Mouse (Mus musculus) urinary bladder, adult 2 months (tissue): ENCODE results near the gene Pnldc1. TPM values are rescaled to one million over a fixed set of nuclear protein-coding genes. Genes with fewer than 3 reads are reported as not detected.
"Not testable (repeated sequence)": the region's sequence is repeated elsewhere in the genome, so short reads cannot be mapped to it uniquely, and the experiment has no call there.

Source experiments
- DNase-seq: peaks from one replicate; pipeline ENCODE4 v3.0.0; 2022; ENCODE audit warnings: low spot score
- polyA plus RNA-seq: library from polyadenylated mRNA; depleted of rRNA; stranded (reverse); fragments of >200 nt; gene quantifications from 2 replicates; pipeline ENCODE4 v1.2.3, GENCODE M21; 2012; rRNA removed

Pnldc1 gene
- polyA plus RNA-seq = 0.60 and 1.3 TPM in 2 replicates

DNA sequence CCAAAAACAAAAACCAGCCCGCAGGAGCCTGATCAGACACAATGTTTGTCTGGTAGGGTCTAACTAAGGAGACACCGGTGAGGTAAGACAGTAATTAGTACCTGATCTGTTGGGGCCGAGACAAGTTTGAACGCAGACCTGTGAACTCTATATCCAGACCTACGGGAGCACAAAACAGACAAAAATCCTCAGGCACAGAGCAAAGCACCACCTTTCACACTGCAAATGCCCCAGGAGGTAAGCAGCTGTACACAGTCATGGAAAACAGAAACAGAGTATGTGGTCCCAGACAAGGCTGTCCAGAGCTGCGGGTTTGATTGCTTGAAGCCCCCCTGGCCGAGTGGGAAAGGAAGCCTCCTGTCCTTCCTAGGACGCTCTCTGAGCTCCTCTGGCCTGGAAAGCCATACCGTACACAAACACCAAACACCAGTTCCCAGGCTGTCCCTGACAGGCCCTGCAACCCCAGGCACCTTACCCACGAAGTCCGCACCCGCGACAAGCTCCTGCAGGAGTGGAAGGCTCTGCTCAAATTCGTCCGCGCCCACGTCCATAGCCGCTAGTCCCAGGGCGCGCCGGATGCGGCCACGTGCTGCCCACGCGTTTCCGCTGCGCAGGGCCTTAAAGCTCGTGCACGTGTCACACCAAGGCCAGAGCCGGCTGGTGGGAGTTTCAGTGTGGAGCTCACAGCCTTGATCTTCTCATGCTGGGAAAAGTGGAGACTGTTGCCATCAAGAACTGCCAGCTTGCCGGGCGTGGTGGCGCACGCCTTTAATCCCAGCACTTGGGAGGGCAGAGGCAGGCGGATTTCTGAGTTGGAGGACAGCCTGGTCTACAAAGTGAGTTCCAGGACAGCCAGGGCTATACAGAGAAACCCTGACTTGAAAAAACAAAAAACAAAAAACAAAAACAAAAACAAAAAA is at the start of gene Pnldc1:
Gene Pnldc1, minus strand, starts transcription at position 870 of the 920 bp plus-strand sequence.
- no peak for DNase-seq

DNA sequence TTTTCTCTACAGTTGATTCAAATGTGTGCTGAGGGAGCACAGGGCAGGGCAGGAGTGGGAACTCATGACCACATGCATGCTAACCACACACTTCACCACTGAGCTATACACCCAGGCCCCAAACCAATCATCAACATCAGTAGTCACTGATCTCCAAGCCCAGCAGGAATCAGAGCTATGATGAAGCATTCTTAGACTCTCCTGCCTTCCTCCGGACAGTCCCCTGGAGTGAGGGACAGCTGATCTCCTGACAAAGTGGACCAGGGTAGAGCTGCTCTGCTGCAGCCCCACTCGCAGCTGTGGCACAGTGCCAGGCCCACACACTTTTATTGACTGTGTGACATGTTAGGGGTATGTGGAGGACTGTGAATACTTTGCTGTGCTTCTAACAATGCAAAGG is 49.3 kb upstream of the Pnldc1 start:
- not testable (repeated sequence) for DNase-seq

DNA sequence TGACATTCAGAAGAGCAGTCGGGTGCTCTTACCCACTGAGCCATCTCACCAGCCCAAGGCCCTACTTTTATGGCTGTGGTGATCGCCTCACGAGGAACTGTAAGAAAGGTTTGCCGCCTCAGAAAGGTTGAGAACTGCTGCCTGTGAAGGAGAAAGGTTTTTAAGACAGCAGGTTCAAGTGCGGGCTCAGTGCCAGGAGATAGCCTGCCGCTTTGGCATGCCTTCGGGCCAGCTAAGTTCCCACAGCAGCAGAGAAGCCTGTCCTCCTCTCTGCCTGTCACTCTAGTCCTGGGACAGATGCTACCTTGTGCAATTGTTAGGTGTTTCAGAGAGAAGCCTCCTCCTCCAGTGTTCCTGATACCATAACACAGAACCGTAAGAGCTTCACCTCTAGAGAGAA is 46.6 kb upstream of the Pnldc1 start:
- DNase-seq = no peak

GRCm38 (mm10) chr17:12949669-12950068 is 39.6 kb upstream of the Pnldc1 start:
- no peak for DNase-seq

GRCm38 (mm10) chr17:12942459-12943162 is 32.6 kb upstream of the Pnldc1 start:
- no peak for DNase-seq

GRCm38 (mm10) chr17:12941543-12942260 is 31.7 kb upstream of the Pnldc1 start:
- DNase-seq = no peak

GRCm38 (mm10) chr17:12940151-12940805 is 30.2 kb upstream of the Pnldc1 start, which contains the start of gene Acat3:
Gene Acat3 (minus strand): TSS chr17:12940600.
- no peak for DNase-seq

DNA sequence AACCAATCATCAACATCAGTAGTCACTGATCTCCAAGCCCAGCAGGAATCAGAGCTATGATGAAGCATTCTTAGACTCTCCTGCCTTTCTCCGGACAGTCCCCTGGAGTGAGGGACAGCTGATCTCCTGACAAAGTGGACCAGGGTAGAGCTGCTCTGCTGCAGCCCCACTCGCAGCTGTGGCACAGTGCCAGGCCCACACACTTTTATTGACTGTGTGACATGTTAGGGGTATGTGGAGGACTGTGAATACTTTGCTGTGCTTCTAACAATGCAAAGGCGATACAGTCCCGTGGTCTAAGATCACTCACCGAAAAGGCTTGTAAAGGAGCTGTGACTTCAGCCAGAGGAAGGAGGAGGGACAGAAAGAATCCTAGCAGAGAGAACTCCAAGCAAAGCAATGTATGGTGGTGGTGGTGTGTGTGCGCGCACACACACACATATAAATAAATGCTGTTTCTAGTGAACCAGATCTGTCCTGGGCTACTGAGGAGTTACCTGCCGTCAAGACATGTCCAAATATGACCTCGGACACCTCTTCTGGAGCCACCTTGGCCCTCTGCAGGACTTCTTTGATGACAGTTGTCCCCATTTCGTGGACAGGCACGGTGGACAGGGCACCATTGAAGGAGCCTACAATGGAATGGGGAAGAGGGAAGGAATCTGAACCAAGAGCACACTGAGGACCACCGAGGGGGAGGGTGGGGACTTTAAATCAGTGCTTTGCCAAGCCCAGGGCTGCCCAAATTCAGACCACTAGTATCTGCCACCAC is 29.5 kb upstream of the Pnldc1 start:
- not testable (repeated sequence) for DNase-seq

GRCm38 (mm10) chr17:12938077-12938476 is 28.0 kb upstream of the Pnldc1 start:
- no peak for DNase-seq

DNA sequence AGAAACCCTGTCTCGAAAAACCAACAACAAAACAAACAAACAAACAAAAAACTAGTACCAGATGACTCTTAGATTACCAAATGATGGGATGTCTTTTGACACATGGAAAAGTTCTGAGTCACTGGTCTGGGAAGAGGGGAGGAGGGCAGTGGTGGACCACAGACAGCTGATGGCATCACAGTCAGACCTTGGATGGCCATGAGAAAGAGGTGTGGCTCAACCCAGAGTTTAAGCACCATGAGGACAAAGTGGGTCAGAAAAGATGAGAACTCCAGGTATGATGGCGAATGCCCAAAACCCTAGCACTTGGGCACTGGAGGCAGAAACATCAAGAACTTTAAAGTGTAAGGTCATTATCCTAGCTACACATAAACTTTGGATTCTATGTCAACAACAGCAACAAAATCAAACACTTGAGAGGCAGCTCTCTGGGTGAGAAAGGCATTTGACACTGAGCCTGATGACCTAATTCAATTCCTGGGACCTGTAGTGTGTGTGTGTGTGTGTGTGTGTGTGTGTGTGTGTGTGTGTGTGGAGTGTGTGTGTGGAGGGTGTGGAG is 27.5 kb upstream of the Pnldc1 start:
- DNase-seq = no peak

DNA sequence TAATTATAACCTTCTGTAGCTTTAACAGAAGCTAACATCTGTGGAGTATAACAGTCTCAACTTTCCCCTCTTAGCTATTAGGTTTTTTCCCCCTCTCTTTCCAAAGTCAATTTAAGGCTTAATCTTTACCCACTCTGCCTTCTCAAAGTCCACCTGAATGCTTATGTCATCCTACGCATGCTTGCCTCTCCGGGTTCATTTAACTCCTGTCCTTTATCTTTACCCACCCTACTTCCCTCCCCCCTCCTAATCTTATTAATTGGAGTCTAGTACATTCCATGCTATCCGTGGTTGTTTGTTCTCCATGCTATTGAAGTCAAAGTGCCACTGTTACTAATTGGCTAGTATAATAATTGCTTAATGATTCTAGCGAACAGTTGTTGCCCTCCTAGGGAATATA is 25.7 kb upstream of the Pnldc1 start:
- DNase-seq = no peak

DNA sequence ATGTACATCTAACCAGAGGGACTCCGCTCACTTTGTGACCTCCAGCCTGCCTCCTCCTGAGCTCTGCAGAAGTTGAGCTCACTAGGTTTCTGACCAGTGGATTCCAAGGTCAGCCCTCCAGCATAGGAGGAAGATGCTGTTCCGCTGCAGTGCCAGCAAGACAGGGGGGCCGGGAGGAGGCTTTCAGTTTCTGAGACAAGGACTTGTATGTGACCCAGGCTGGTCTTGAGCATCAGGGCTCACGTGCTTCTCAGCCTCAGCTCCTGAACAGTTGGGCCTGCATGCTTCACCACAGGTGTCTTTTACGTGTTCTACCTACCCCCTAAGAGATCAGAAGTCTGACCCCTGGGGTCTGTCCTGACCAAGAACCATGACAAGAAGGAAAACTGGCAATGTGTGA is 21.5 kb upstream of the Pnldc1 start:
- DNase-seq = not testable (repeated sequence)

GRCm38 (mm10) chr17:12925703-12926180 is 15.7 kb upstream of the Pnldc1 start:
- no peak for DNase-seq

- DNase-seq = no peak
These were observed 15.0 kb upstream of the Pnldc1 start for GRCm38 (mm10) chr17:12925001-12925400.

DNA sequence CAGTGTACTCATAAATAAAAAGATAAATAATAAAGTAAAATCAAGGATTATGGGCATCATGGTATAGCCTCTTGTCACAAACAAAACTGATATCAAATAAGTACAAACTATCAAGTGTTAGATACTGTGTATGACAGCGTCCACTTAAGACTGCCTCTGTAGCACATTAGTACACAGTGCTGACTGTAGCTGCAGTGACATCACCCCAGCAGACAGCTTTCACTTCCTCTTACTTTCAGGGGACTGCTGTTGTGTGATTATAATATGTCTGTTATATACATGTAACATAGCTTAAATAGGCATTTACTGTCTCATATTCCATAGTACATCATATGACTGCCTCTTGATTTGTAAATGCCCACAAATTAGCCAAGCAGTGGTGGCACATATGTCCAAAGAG is 11.0 kb upstream of the Pnldc1 start:
- DNase-seq = no peak

DNA sequence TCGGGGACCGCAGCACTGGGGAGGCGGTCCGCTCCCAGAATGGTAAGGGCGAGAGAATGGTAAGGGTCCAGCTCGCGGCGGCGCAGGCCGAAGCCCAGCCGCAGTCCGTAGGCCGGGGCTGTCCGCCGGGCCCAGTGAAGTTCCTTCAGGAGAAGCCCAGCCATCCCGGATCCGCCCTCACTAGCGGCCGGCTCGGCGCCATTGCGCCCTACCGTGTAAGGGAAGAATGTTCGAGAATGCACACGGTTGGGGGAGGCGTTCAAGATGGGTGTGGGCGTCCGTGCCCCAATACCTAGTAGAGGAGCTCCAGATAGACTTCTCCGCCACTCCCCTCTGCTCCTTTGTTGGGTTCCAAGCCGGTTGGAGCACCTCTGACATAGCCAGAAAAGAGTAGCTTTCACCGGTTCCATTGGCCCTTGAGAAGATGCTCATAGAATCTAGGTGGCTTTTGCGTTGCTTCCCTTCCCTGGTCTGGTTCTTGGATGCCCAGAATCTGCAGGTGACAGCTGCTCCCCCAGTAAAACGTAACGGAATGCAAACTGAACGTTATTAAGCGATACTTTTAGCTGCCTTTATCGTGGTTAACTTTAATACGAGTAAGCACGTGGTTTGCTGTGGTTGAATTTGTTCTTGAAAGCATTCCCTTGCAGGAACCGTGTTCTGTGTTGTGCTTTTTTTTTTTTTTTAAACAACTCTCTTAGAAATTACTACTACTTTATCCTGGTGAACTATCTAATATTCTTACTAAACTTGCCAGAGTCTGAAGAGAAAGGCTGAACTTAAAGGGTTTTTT is 6.8 kb upstream of the Pnldc1 start:
- DNase-seq = no peak

DNA sequence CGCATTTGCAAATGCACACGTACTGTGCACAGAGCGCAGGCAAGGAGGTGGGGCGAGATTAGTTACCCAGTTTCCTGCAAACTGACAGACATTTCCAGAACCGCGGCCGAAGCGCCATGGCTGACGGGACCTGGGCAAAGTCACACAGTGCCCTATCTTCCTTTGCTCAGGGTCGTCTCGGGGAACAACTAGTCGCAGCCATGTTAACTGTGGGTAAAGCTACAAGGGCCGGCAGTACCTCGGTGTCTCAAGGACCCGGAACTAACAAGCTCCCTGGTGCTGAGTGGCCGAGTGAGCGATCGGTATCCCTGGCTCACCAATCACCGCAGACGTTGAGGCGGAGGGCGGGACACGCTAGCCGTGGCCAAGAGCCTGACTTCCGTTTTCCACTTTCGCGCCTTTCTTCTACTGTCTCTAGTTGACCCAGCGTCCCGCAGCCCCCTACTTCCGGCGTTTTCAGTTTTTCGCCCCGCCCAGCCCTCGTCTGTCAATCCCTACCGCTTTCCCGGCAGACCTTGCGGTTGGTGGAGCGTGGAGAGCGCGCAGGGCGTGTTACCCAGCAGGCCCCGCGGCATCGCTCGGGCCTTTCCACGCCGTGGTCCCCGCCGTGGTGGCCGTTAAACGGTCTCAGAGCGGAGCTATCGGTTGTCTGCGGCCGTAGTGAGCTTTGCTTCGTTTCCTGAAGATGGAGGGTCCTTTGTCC is 6.0 kb upstream of the Pnldc1 start, which contains the start of gene Mrpl18:
Gene Mrpl18, minus strand, starts transcription at position 465 of the 703 bp plus-strand sequence.
- DNase-seq = peak; percentile 88

DNA sequence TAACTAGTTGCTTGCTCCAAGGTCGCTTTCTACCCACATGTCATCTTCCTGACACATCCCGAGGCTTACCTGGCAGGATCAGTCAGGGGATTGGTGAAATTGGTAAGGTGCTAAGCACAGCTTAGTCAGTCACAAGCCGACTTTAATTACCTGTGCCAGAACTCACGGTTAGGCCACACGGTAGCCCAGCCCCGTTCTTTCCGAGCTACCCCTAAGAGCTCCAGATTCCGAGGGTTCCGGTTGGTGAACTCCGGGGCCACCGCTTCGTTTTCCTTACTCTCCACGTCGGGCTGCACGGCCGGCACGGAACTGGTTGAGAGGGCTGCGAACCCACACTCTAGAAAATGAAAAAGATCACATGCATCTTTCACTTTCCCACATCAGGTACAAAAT is 5.5 kb upstream of the Pnldc1 start, which contains the start of gene Tcp1:
Gene Tcp1, plus strand, starts transcription at position 214 of the 393 bp plus-strand sequence.
- DNase-seq = peak; percentile 35

DNA sequence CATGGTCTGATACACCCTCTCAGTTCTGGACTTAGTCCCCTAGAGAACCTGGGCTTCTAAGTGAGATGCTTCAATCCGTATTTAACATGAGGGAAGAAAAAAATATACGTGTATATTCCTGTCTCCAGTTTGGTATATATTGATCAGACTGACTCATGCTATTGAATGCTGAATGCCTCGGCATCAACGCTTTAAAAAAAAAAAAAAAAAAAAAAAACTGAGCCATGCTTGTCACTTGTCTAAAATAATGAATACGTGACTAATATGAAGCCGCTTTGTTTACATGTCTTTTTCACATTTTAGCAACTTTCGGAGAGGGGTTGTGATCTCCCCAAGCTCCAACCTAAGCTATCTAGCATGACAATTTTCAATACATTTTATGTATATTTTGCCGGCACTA is 361 bp upstream of the Pnldc1 start:
- DNase-seq = no peak
